Mouse (Mus musculus): ENCODE results near the gene Gm10130. TPM values are rescaled to one million over a fixed set of nuclear protein-coding genes. Genes with fewer than 3 reads are reported as not detected.
"Not testable (repeated sequence)": the region's sequence is repeated elsewhere in the genome, so short reads cannot be mapped to it uniquely, and the experiment has no call there.

Gene Gm10130
- polyA plus RNA-seq, 1 experiment from 2014 or later, result 1.7 TPM

- peaks cover 3% of the 10 kb centered on the region; the same call in 1 of the 2 replicates for H3K9me3 ChIP-seq (replicated peaks; ENCODE audit: low read length)
- DNase-seq (ENCODE audit: low spot score), result no peak
- H3K27ac ChIP-seq, result no peak overlapping the region
- no peaks in the 10 kb centered on the region for H3K27me3 ChIP-seq (ENCODE audit: insufficient read depth, low read length)
- H3K36me3 ChIP-seq (ENCODE audit: insufficient read depth, low read length), result peaks cover 9% of the 10 kb centered on the region
- ATAC-seq (replicated peaks; ENCODE audit: low FRiP score, low read depth), result no peak
- no peaks in the 10 kb centered on the region for H3K4me1 ChIP-seq (replicated peaks; ENCODE audit: insufficient read depth, low read length)
- no peak overlapping the region for H3K4me2 ChIP-seq (ENCODE audit: low read length)
- 96% methylated on average over 1 of the region's 1 CpGs for WGBS
- H3K4me3 ChIP-seq (replicated peaks; ENCODE audit: low read depth, low read length), result no peak overlapping the region
- no peak for TF ChIP-seq CTCF (IDR thresholded peaks at IDR 0.05; ENCODE audit: low read depth)
- H3K9ac ChIP-seq (ENCODE audit: low read depth, low read length), result no peak overlapping the region
Observed at GRCm38 (mm10) chr2:150318973-150319372, 4.5 kb upstream of the Gm10130 start.

- not testable (repeated sequence) for H3K4me1 ChIP-seq (replicated peaks; ENCODE audit: insufficient read depth, low read length); H3K9me3 ChIP-seq (replicated peaks; ENCODE audit: low read length); H3K9ac ChIP-seq (ENCODE audit: low read depth, low read length); H3K4me2 ChIP-seq (ENCODE audit: low read length); H3K4me3 ChIP-seq (replicated peaks; ENCODE audit: low read depth, low read length); H3K27me3 ChIP-seq (ENCODE audit: insufficient read depth, low read length); H3K27ac ChIP-seq; H3K36me3 ChIP-seq (ENCODE audit: insufficient read depth, low read length); DNase-seq (ENCODE audit: low spot score); ATAC-seq (replicated peaks; ENCODE audit: low FRiP score, low read depth)
Observed at GRCm38 (mm10) chr2:150357136-150357535, 33.6 kb downstream of the Gm10130 start.

GRCm38 (mm10) chr2:150362113-150362877 lies 38.8 kb downstream of the Gm10130 start, which contains the start of gene 3300002I08Rik:
TSS of gene 3300002I08Rik (minus strand) at chr2:150362765.
- DNase-seq (ENCODE audit: low spot score) (peak; percentile 94), ATAC-seq (replicated peaks; ENCODE audit: low FRiP score, low read depth) (peak; percentile 98)
- H3K4me1 ChIP-seq (replicated peaks; ENCODE audit: insufficient read depth, low read length); H3K27me3 ChIP-seq (ENCODE audit: insufficient read depth, low read length); H3K36me3 ChIP-seq (ENCODE audit: insufficient read depth, low read length); H3K9me3 ChIP-seq (replicated peaks; ENCODE audit: low read length): not testable (repeated sequence)
- H3K27ac ChIP-seq, result peak within 1 kb of the TSS; percentile 80
- H3K9ac ChIP-seq (ENCODE audit: low read depth, low read length), result peak within 1 kb of the TSS; percentile 76
- H3K4me3 ChIP-seq (replicated peaks; ENCODE audit: low read depth, low read length), result peak within 1 kb of the TSS; percentile 60
- 2% methylated on average over 15 of the region's 17 CpGs for WGBS
- peak within 1 kb of the TSS; percentile 54 for H3K4me2 ChIP-seq (ENCODE audit: low read length)

GRCm38 (mm10) chr2:150362878-150363229 lies 39.4 kb downstream of the Gm10130 start:
- peak overlapping the region; percentile 76 for H3K9ac ChIP-seq (ENCODE audit: low read depth, low read length)
- H3K36me3 ChIP-seq (ENCODE audit: insufficient read depth, low read length), result no peaks in the 10 kb centered on the region
- no peaks in the 10 kb centered on the region for H3K4me1 ChIP-seq (replicated peaks; ENCODE audit: insufficient read depth, low read length)
- H3K27ac ChIP-seq, result peak overlapping the region; percentile 80
- H3K4me2 ChIP-seq (ENCODE audit: low read length), result peak overlapping the region; percentile 54
- WGBS, result 2% methylated on average over 4 of the region's 4 CpGs
- DNase-seq (ENCODE audit: low spot score), result no peak
- ATAC-seq (replicated peaks; ENCODE audit: low FRiP score, low read depth), result peak; percentile 55
- peak overlapping the region; percentile 60 for H3K4me3 ChIP-seq (replicated peaks; ENCODE audit: low read depth, low read length)
- H3K9me3 ChIP-seq (replicated peaks; ENCODE audit: low read length), result no peaks in the 10 kb centered on the region
- TF ChIP-seq CTCF (IDR thresholded peaks at IDR 0.05; ENCODE audit: low read depth), result no peak
- H3K27me3 ChIP-seq (ENCODE audit: insufficient read depth, low read length), result no peaks in the 10 kb centered on the region

GRCm38 (mm10) chr2:150385553-150386106 lies 62.1 kb downstream of the Gm10130 start:
- not testable (repeated sequence) for H3K9me3 ChIP-seq (replicated peaks; ENCODE audit: low read length); H3K36me3 ChIP-seq (ENCODE audit: insufficient read depth, low read length); H3K27ac ChIP-seq; H3K27me3 ChIP-seq (ENCODE audit: insufficient read depth, low read length); ATAC-seq (replicated peaks; ENCODE audit: low FRiP score, low read depth); H3K4me3 ChIP-seq (replicated peaks; ENCODE audit: low read depth, low read length); H3K4me2 ChIP-seq (ENCODE audit: low read length); H3K9ac ChIP-seq (ENCODE audit: low read depth, low read length); H3K4me1 ChIP-seq (replicated peaks; ENCODE audit: insufficient read depth, low read length); DNase-seq (ENCODE audit: low spot score)
- 94% methylated on average over 18 of the region's 19 CpGs for WGBS

- Histone ChIP-seq H3K4me2 (ENCODE audit: low read length) (no peak overlapping the region), H3K4me1 (replicated peaks; ENCODE audit: insufficient read depth, low read length) (no peaks in the 10 kb centered on the region), H3K4me3 (replicated peaks; ENCODE audit: low read depth, low read length) (no peak overlapping the region), H3K9ac (ENCODE audit: low read depth, low read length) (no peak overlapping the region), H3K9me3 (replicated peaks; ENCODE audit: low read length) (no peaks in the 10 kb centered on the region), H3K27me3 (ENCODE audit: insufficient read depth, low read length) (no peaks in the 10 kb centered on the region), H3K27ac (no peak overlapping the region), H3K36me3 (ENCODE audit: insufficient read depth, low read length) (no peaks in the 10 kb centered on the region)
- DNase-seq (ENCODE audit: low spot score), result no peak
- no peak for TF ChIP-seq CTCF (IDR thresholded peaks at IDR 0.05; ENCODE audit: low read depth)
- no peak for ATAC-seq (replicated peaks; ENCODE audit: low FRiP score, low read depth)
- 86% methylated on average over 1 of the region's 1 CpGs for WGBS
Observed at GRCm38 (mm10) chr2:150390198-150390597, 66.7 kb downstream of the Gm10130 start.

- not testable (repeated sequence) for ATAC-seq (replicated peaks; ENCODE audit: low FRiP score, low read depth)
Observed at GRCm38 (mm10) chr2:150412146-150412545, 88.6 kb downstream of the Gm10130 start.

More at GRCm38 (mm10) chr2:150412146-150412545, 88.6 kb downstream of the Gm10130 start:
- H3K27me3 ChIP-seq (ENCODE audit: insufficient read depth, low read length); H3K4me1 ChIP-seq (replicated peaks; ENCODE audit: insufficient read depth, low read length); H3K9ac ChIP-seq (ENCODE audit: low read depth, low read length); H3K4me2 ChIP-seq (ENCODE audit: low read length); H3K9me3 ChIP-seq (replicated peaks; ENCODE audit: low read length); DNase-seq (ENCODE audit: low spot score); H3K4me3 ChIP-seq (replicated peaks; ENCODE audit: low read depth, low read length); H3K36me3 ChIP-seq (ENCODE audit: insufficient read depth, low read length); H3K27ac ChIP-seq: not testable (repeated sequence)
- 93% methylated on average over 17 of the region's 17 CpGs for WGBS

Other genes starting within 250 kb of the Gm10130 start
- gene Zfp120, start 187.0 kb upstream of the Gm10130 start, polyA plus RNA-seq (2015; fragmentation: Nextera tagmentation; extraction: Ambion mirVana), result 7.8 and 8.0 TPM in 2 replicates
- not detected in 2 replicates for gene Gm10770, start 144.0 kb upstream of the Gm10130 start, polyA plus RNA-seq (2015; fragmentation: Nextera tagmentation; extraction: Ambion mirVana)
- gene Gm14139, start 141.9 kb upstream of the Gm10130 start, polyA plus RNA-seq (2015; fragmentation: Nextera tagmentation; extraction: Ambion mirVana), result not detected in 2 replicates
- 7.5 and 8.8 TPM in 2 replicates for gene Zfp937, start 105.6 kb upstream of the Gm10130 start, polyA plus RNA-seq (2015; fragmentation: Nextera tagmentation; extraction: Ambion mirVana)
- gene Gm21994, start 68.1 kb upstream of the Gm10130 start, polyA plus RNA-seq (2015; fragmentation: Nextera tagmentation; extraction: Ambion mirVana), result 3.4 and 4.2 TPM in 2 replicates
- gene Gm14124, start 66.2 kb upstream of the Gm10130 start, polyA plus RNA-seq (2015; fragmentation: Nextera tagmentation; extraction: Ambion mirVana), result 0.05 TPM in 1 of 2 replicates, not detected in the other
- 5.5 and 6.0 TPM in 2 replicates for gene 3300002I08Rik, start 39.1 kb downstream of the Gm10130 start, polyA plus RNA-seq (2015; fragmentation: Nextera tagmentation; extraction: Ambion mirVana)
- 5.1 and 5.8 TPM in 2 replicates for gene Zfp442, start 127.8 kb downstream of the Gm10130 start, polyA plus RNA-seq (2015; fragmentation: Nextera tagmentation; extraction: Ambion mirVana)
- 0.09 and 0.10 TPM in 2 replicates for gene Zfp345, start 161.4 kb downstream of the Gm10130 start, polyA plus RNA-seq (2015; fragmentation: Nextera tagmentation; extraction: Ambion mirVana)
- 0.14 and 0.20 TPM in 2 replicates for gene Cst7, start 246.7 kb downstream of the Gm10130 start, polyA plus RNA-seq (2015; fragmentation: Nextera tagmentation; extraction: Ambion mirVana)